Mouse (Mus musculus) forelimb bud, embryonic 11.5 days (tissue): ENCODE measurements around the gene Zzz3.
A peak's percentile ranks its signal among the peaks of the same experiment; 100 is the strongest.
"Not testable (repeated sequence)": the region's sequence is repeated elsewhere in the genome, so short reads cannot be mapped to it uniquely, and the experiment has no call there.

Source experiments
- DNase-seq: peaks from one replicate; pipeline ENCODE4 v3.0.0-alpha.2; 2012; ENCODE audit warnings: low read depth, low spot score

The Zzz3 gene

GRCm38 (mm10) chr3:152400875-152401274, 5.6 kb downstream of the Zzz3 start:
- DNase-seq: no peak

GRCm38 (mm10) chr3:152401964-152402670, 6.8 kb downstream of the Zzz3 start:
- DNase-seq: no peak

- DNase-seq: no peak
These were observed 7.4 kb downstream of the Zzz3 start for GRCm38 (mm10) chr3:152402671-152403066.

GRCm38 (mm10) chr3:152403827-152404226, 8.6 kb downstream of the Zzz3 start:
- no peak for DNase-seq

GRCm38 (mm10) chr3:152405420-152405819, 10.1 kb downstream of the Zzz3 start:
- no peak for DNase-seq

GRCm38 (mm10) chr3:152405978-152406640, 10.8 kb downstream of the Zzz3 start:
- no peak for DNase-seq

GRCm38 (mm10) chr3:152410980-152411551, 15.8 kb downstream of the Zzz3 start:
- no peak for DNase-seq

- no peak for DNase-seq
These were observed 17.1 kb downstream of the Zzz3 start for GRCm38 (mm10) chr3:152412362-152412761.

GRCm38 (mm10) chr3:152428925-152429324, 33.7 kb downstream of the Zzz3 start:
- no peak for DNase-seq

GRCm38 (mm10) chr3:152432677-152433076, 37.4 kb downstream of the Zzz3 start:
- DNase-seq: no peak

- no peak for DNase-seq
These were observed 40.3 kb downstream of the Zzz3 start for GRCm38 (mm10) chr3:152435590-152435989.

GRCm38 (mm10) chr3:152438068-152438467, 42.8 kb downstream of the Zzz3 start:
- no peak for DNase-seq

- no peak for DNase-seq
These were observed 47.5 kb downstream of the Zzz3 start for GRCm38 (mm10) chr3:152442795-152443194.

GRCm38 (mm10) chr3:152444114-152444513, 48.8 kb downstream of the Zzz3 start:
- DNase-seq: no peak

- DNase-seq: no peak
These were observed 51.7 kb downstream of the Zzz3 start for GRCm38 (mm10) chr3:152446966-152447365.

GRCm38 (mm10) chr3:152453163-152453562, 57.9 kb downstream of the Zzz3 start:
- DNase-seq: no peak

- no peak for DNase-seq
These were observed 62.2 kb downstream of the Zzz3 start for GRCm38 (mm10) chr3:152457308-152458035.

GRCm38 (mm10) chr3:152458875-152459274, 63.6 kb downstream of the Zzz3 start:
- not testable (repeated sequence) for DNase-seq

GRCm38 (mm10) chr3:152460802-152461201, 65.5 kb downstream of the Zzz3 start:
- peak; percentile 59 for DNase-seq

GRCm38 (mm10) chr3:152462038-152462547, 66.8 kb downstream of the Zzz3 start:
- DNase-seq: no peak

GRCm38 (mm10) chr3:152462900-152463299, 67.6 kb downstream of the Zzz3 start:
- no peak for DNase-seq

GRCm38 (mm10) chr3:152464462-152464861, 69.2 kb downstream of the Zzz3 start:
- DNase-seq: no peak
